Mouse (Mus musculus) midbrain, embryonic 10.5 days (tissue): ENCODE results near the gene H2-DMb2. TPM values are rescaled to one million over a fixed set of nuclear protein-coding genes. Genes with fewer than 3 reads are reported as not detected.

ENCODE experiments used
- DNase-seq: peaks from one replicate; pipeline ENCODE4 v3.0.0-alpha.2; 2017; ENCODE audit warnings: low spot score
- H3K27ac ChIP-seq: fragments of 300-500 bp; sonication (generic); replicated peaks from 2 replicates; pipeline ENCODE4 v1.5.1; 2016; ENCODE audit warnings: mild to moderate bottlenecking
- H3K27me3 ChIP-seq: fragments of 300-500 bp; sonication (generic); 2 replicates; pipeline ENCODE4 v1.6.1; 2016; ENCODE audit warnings: low read depth, mild to moderate bottlenecking; ENCODE audit not compliant: poor library complexity, severe bottlenecking
- H3K36me3 ChIP-seq: fragments of 300-500 bp; sonication (generic); 2 replicates; pipeline ENCODE4 v1.6.1; 2016; ENCODE audit warnings: mild to moderate bottlenecking, moderate library complexity
- H3K4me1 ChIP-seq: fragments of 300-500 bp; sonication (generic); 2 replicates; pipeline ENCODE4 v1.6.1; 2016
- H3K4me3 ChIP-seq: fragments of 300-500 bp; sonication (generic); 2 replicates; pipeline ENCODE4 v1.5.1; 2016; ENCODE audit warnings: mild to moderate bottlenecking, moderate library complexity
- H3K9me3 ChIP-seq: fragments of 300-500 bp; sonication (generic); replicated peaks from 2 replicates; pipeline ENCODE4 v1.6.1; 2016; ENCODE audit warnings: mild to moderate bottlenecking
- WGBS: fragments of 180-500 bp; shearing (Covaris S2); methylation state at CpG from one replicate; pipeline ENCODE4 v1.1.7; 2016; 5-methylcytosine and 5-hydroxymethylcytosine counted together
- polyA plus RNA-seq: library from polyadenylated mRNA; unstranded; fragments of >200 nt; fragmentation: Nextera tagmentation; extraction: Ambion mirVana; gene quantifications from 2 replicates; pipeline ENCODE4 v1.2.1, GENCODE M21; 2016

Gene H2-DMb2
- polyA plus RNA-seq, 1 experiment from 2014 or later: not detected

DNA sequence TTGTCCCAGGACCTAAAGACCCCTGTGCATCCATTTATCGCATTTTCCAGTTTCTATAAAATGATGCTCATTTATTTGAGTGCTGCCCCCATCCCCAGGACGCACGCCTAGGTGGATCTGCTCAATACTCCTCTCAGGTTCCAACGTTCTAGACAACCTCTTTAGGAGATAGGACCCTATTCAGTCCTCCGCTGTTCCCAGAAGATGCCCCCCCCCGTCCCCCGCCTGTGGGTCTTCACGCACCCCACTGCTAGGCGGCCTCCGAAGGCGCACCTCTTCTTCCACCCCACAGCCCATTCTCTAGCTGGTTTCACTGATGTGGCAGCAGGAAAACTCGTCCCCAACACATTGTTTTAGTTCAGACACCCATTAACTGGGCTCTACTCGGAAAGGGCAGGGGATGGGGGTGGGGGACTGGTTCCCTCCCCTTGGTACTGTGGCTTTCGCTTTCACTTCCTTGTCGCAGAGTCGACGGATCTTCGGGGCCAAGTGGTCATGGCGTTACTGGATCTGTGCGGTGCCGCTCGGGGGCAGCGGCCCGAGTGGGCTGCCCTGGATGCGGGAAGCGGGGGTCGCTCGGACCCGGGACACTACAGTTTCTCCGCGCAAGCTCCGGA is 54.9 kb downstream of the H2-DMb2 start:
- Histone ChIP-seq H3K36me3 (no peaks in the 10 kb centered on the region), H3K9me3 (no peaks in the 10 kb centered on the region), H3K4me3 (peak overlapping the region; percentile 50), H3K4me1 (peaks cover 18% of the 10 kb centered on the region), H3K27me3 (peaks cover 90% of the 10 kb centered on the region), H3K27ac (no peak overlapping the region)
- no peak for DNase-seq
- 3% methylated on average over 32 of the region's 32 CpGs for WGBS

DNA sequence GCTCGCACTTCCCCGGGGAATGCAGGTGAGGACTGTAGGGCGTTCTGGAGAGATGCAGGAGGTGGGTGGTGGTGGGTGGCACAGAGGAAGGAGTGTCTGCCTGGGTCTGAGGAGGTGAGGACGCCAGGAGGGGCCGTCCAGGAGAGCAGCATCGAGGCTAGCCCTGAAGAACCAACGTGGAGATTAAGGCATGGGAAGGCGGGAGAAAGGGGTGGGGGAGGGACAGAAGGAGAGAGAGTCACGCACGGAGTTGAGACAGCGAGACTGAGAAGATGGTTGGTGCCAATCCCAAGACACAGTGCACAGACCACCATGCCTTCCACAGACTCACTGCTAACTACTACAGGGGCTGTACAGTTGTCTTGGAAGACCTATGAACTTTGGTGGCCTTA is 55.4 kb downstream of the H2-DMb2 start:
- H3K4me3 ChIP-seq: peak overlapping the region; percentile 50

DNA sequence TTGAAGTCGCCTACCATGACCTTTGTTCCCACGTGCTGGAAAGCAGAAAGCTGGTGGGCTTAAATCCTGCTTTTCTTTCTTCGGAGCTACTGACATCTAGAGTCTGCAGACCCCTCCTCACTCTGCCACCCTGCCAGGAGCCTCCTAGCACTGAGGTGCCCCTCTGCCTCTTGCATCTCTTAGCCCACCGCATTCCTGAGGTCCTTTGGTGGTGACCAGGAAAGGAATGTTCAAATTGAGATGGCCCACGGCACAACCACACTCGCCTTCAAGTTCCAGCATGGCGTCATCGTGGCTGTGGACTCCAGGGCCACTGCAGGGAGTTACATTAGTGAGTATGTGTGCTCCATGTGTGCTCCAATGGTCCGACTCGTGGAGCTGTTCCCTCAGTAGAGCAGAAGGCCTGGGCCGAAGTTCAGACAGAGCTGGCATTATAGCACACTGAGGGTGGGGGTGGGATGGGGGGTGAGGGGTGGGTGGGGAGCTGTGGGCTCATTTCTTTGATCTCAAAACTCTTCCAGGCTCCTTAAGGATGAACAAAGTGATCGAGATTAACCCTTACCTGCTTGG is 56.0 kb downstream of the H2-DMb2 start:
- Histone ChIP-seq H3K4me3 (no peak overlapping the region), H3K36me3 (no peaks in the 10 kb centered on the region), H3K27ac (no peak overlapping the region), H3K27me3 (peaks cover 90% of the 10 kb centered on the region), H3K9me3 (no peaks in the 10 kb centered on the region), H3K4me1 (peaks cover 18% of the 10 kb centered on the region)
- DNase-seq: no peak
- 67% methylated on average over 12 of the region's 12 CpGs for WGBS

More for the DNA sequence above, 55.4 kb downstream of the H2-DMb2 start:
- peaks cover 18% of the 10 kb centered on the region for H3K4me1 ChIP-seq
- H3K9me3 ChIP-seq: no peaks in the 10 kb centered on the region
- 5% methylated on average over 11 of the region's 11 CpGs for WGBS
- no peak overlapping the region for H3K27ac ChIP-seq
- no peak for DNase-seq
- peaks cover 90% of the 10 kb centered on the region for H3K27me3 ChIP-seq
- H3K36me3 ChIP-seq: no peaks in the 10 kb centered on the region

DNA sequence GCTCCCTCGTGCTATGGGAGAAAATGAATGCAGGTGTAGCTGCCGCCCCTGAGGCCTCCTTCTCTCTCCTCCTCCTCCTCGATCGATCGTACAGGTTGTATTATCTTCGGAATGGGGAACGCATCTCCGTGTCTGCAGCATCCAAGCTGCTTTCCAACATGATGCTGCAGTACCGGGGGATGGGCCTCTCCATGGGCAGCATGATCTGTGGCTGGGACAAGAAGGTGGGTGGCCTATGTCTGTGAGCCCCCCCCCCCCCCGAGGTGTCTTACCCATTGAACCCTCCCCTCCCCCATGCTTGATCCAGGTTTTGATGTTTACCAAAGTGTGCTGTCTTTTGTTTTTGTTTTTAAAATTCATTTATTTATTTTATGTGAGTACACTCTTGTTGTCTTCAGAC is 56.9 kb downstream of the H2-DMb2 start:
- DNase-seq: no peak
- Histone ChIP-seq H3K4me1 (peaks cover 24% of the 10 kb centered on the region), H3K36me3 (no peaks in the 10 kb centered on the region), H3K27ac (no peak overlapping the region), H3K27me3 (peaks cover 90% of the 10 kb centered on the region), H3K9me3 (no peaks in the 10 kb centered on the region), H3K4me3 (no peak overlapping the region)
- 83% methylated on average over 10 of the region's 10 CpGs for WGBS

DNA sequence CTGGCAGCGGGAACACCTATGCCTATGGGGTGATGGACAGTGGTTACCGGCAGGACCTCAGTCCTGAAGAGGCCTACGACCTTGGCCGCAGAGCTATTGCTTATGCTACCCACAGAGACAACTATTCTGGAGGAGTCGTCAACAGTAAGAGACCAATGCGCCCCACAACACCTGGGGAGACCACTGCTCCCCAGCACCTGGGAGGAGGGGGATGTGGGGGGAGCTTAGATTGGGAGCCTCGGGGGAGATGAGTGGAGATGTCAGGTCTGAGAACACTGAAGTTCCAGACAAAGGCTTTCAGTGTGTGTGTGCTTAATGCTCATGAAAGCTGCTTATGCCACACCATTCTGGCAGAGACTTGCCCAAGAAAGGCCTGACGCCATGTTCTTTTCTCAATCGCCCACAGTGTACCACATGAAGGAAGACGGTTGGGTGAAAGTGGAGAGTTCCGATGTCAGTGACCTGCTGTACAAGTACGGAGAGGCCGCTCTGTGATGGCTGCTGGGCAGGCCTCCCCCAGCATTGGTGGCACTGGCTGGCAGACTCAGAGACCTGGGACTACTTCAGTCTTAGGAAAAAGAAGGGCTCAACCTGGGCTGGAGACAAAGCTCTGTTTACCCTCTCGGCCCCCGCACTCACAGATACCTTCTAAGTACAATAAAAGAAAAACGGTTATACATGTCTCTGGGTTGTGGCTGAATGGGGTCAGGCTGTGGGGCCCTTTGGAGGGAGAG is 57.8 kb downstream of the H2-DMb2 start:
- H3K27ac ChIP-seq: no peak overlapping the region
- 86% methylated on average over 16 of the region's 16 CpGs for WGBS
- H3K9me3 ChIP-seq: no peaks in the 10 kb centered on the region
- no peaks in the 10 kb centered on the region for H3K36me3 ChIP-seq
- H3K27me3 ChIP-seq: peaks cover 90% of the 10 kb centered on the region
- no peak overlapping the region for H3K4me3 ChIP-seq
- no peak for DNase-seq
- peaks cover 31% of the 10 kb centered on the region for H3K4me1 ChIP-seq

Other genes starting within 250 kb of the H2-DMb2 start
- gene Platr17, start 238.2 kb upstream of the H2-DMb2 start, polyA plus RNA-seq: 0.30 TPM in 1 of 2 replicates, not detected in the other
- 77.5 and 82.6 TPM in 2 replicates for gene Daxx, start 233.9 kb upstream of the H2-DMb2 start, polyA plus RNA-seq
- 14.9 and 17.3 TPM in 2 replicates for gene Tapbp, start 227.4 kb upstream of the H2-DMb2 start, polyA plus RNA-seq
- 23.5 and 24.1 TPM in 2 replicates for gene Zbtb22, start 227.4 kb upstream of the H2-DMb2 start, polyA plus RNA-seq
- 43.1 and 46.9 TPM in 2 replicates for gene Rgl2, start 213.8 kb upstream of the H2-DMb2 start, polyA plus RNA-seq
- 214 and 240 TPM in 2 replicates for gene Pfdn6, start 203.0 kb upstream of the H2-DMb2 start, polyA plus RNA-seq
- gene Wdr46, start 202.6 kb upstream of the H2-DMb2 start, polyA plus RNA-seq: 47.8 and 52.5 TPM in 2 replicates
- gene B3galt4, start 191.8 kb upstream of the H2-DMb2 start, polyA plus RNA-seq: 4.1 and 6.4 TPM in 2 replicates
- gene Vps52, start 187.5 kb upstream of the H2-DMb2 start, polyA plus RNA-seq: 53.5 and 61.0 TPM in 2 replicates
- gene Rps18, start 187.3 kb upstream of the H2-DMb2 start, polyA plus RNA-seq: 1,339 and 1,576 TPM in 2 replicates
- 45.7 and 50.3 TPM in 2 replicates for gene H2-K1, start 143.0 kb upstream of the H2-DMb2 start, polyA plus RNA-seq
- 13.8 and 15.3 TPM in 2 replicates for gene Ring1, start 118.6 kb upstream of the H2-DMb2 start, polyA plus RNA-seq
- 120 and 128 TPM in 2 replicates for gene H2-Ke6, start 115.2 kb upstream of the H2-DMb2 start, polyA plus RNA-seq
- gene Slc39a7, start 111.6 kb upstream of the H2-DMb2 start, polyA plus RNA-seq: 221 and 227 TPM in 2 replicates
- 54.0 and 56.9 TPM in 2 replicates for gene Rxrb, start 111.5 kb upstream of the H2-DMb2 start, polyA plus RNA-seq
- 0.92 and 1.1 TPM in 2 replicates for gene Col11a2, start 103.9 kb upstream of the H2-DMb2 start, polyA plus RNA-seq
- 0.37 and 0.50 TPM in 2 replicates for gene H2-Oa, start 51.0 kb upstream of the H2-DMb2 start, polyA plus RNA-seq
- 6.4 and 9.5 TPM in 2 replicates for gene H2-DMa, start 23.8 kb upstream of the H2-DMb2 start, polyA plus RNA-seq
- gene Brd2, start 20.7 kb upstream of the H2-DMb2 start, polyA plus RNA-seq: 126 and 137 TPM in 2 replicates
- gene H2-DMb1, start 9.8 kb downstream of the H2-DMb2 start, polyA plus RNA-seq: 0.39 TPM in 1 of 2 replicates, not detected in the other
- gene Tap1, start 44.2 kb downstream of the H2-DMb2 start, polyA plus RNA-seq: 0.93 and 1.3 TPM in 2 replicates
- gene Psmb9, start 44.5 kb downstream of the H2-DMb2 start, polyA plus RNA-seq: 0.49 and 0.52 TPM in 2 replicates
- 1.4 and 3.0 TPM in 2 replicates for gene Psmb8, start 54.4 kb downstream of the H2-DMb2 start, polyA plus RNA-seq
- 0.53 and 0.63 TPM in 2 replicates for gene Tap2, start 60.2 kb downstream of the H2-DMb2 start, polyA plus RNA-seq
- gene H2-Ob, start 95.6 kb downstream of the H2-DMb2 start, polyA plus RNA-seq: not detected in 2 replicates
- 8.3 and 11.1 TPM in 2 replicates for gene H2-Ab1, start 114.4 kb downstream of the H2-DMb2 start, polyA plus RNA-seq
- not detected in 2 replicates for gene H2-Aa, start 144.5 kb downstream of the H2-DMb2 start, polyA plus RNA-seq
- 1.5 and 2.0 TPM in 2 replicates for gene H2-Eb1, start 162.6 kb downstream of the H2-DMb2 start, polyA plus RNA-seq
- gene H2-Eb2, start 182.4 kb downstream of the H2-DMb2 start, polyA plus RNA-seq: not detected in 2 replicates
- gene Btnl2, start 211.5 kb downstream of the H2-DMb2 start, polyA plus RNA-seq: 0.04 TPM in 1 of 2 replicates, not detected in the other
- gene Btnl1, start 233.8 kb downstream of the H2-DMb2 start, polyA plus RNA-seq: not detected in 2 replicates